Mouse (Mus musculus): ENCODE results near the gene R3hdm1. TPM values are rescaled to one million over a fixed set of nuclear protein-coding genes. Genes with fewer than 3 reads are reported as not detected.

Gene R3hdm1
- polyA plus RNA-seq, 1 experiment from 2014 or later, result 63.2 TPM

DNA sequence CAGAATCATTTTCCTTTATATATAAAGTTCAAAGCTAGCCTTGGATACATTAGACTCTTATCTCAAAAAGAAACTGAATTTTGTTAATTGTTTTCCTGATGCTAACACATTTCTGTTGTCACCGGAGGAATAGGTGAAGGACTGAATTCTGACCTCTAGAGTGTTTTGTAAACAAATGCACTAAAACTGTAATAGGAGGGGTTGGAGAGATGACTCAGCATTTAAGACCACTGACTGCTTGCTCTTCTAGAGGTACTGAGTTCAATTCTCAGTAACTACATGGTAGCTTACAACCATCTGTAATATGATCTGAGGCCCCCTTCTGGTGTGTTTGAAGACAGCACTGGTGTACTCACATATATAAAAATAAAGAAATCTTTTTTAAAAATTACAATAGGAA, 63.9 kb downstream of the R3hdm1 start:
- Histone ChIP-seq H3K36me3 (no peaks in the 10 kb centered on the region), H3K27ac (no peak overlapping the region), H3K9ac (no peak overlapping the region), H3K27me3 (replicated peaks) (no peaks in the 10 kb centered on the region), H3K4me3 (replicated peaks) (no peak overlapping the region), H3K9me3 (no peaks in the 10 kb centered on the region), H3K4me2 (no peak overlapping the region), H3K4me1 (no peaks in the 10 kb centered on the region)
- 83% methylated on average over 1 of the region's 1 CpGs for WGBS
- ATAC-seq (ENCODE audit: insufficient read depth, low FRiP score, low read depth), result no peak

DNA sequence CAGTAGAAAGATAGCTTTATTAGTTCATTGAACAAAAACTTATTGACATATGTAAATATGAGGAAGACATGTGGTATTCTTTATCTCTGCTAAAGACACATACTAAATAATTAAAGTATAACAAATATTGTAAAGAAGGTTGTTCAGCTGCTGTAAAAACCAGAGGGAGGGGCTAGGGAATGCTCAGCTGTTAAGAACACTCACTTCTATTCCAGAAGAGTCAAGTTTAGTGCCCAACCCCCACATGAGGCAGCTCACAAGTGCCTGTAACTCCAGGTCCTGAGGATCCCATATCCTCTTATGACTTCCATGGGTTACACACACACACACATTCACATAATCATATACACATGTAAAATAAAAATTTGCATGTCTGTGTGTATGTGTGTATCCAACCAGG, 67.0 kb downstream of the R3hdm1 start:
- no peaks in the 10 kb centered on the region for H3K27me3 ChIP-seq (replicated peaks)
- peaks cover 3% of the 10 kb centered on the region; the same call in 1 of the 2 replicates for H3K36me3 ChIP-seq
- no peak overlapping the region for H3K27ac ChIP-seq
- ATAC-seq (ENCODE audit: insufficient read depth, low FRiP score, low read depth), result no peak
- H3K4me2 ChIP-seq, result no peak overlapping the region
- no peak overlapping the region for H3K9ac ChIP-seq
- H3K9me3 ChIP-seq, result no peaks in the 10 kb centered on the region
- no peaks in the 10 kb centered on the region for H3K4me1 ChIP-seq
- H3K4me3 ChIP-seq (replicated peaks), result no peak overlapping the region

DNA sequence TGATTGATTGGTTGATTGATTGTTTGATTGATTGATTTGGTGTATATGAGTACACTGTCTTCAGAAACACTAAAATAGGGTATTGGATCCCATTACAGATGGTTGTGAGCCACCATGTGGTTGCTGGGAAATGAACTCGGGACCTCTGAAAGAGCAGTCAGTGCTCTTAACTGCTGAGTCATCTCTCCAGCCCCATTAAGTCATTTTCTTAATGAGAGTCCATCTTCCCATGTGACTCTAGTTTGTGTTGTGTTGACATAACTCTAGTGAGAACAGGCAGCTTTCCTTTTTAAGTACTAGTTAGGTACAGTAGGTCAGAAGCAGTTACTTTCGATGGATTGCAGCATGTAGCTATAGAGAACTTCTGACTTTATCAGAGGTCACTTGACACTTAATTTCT, 88.3 kb downstream of the R3hdm1 start:
- Histone ChIP-seq H3K4me2 (no peak overlapping the region), H3K4me3 (replicated peaks) (no peak overlapping the region), H3K9ac (no peak overlapping the region), H3K9me3 (no peaks in the 10 kb centered on the region), H3K36me3 (peaks cover 19% of the 10 kb centered on the region), H3K27me3 (replicated peaks) (no peaks in the 10 kb centered on the region), H3K27ac (no peak overlapping the region), H3K4me1 (no peaks in the 10 kb centered on the region)
- WGBS, result 68% methylated on average over 2 of the region's 2 CpGs
- no peak for ATAC-seq (ENCODE audit: insufficient read depth, low FRiP score, low read depth)

DNA sequence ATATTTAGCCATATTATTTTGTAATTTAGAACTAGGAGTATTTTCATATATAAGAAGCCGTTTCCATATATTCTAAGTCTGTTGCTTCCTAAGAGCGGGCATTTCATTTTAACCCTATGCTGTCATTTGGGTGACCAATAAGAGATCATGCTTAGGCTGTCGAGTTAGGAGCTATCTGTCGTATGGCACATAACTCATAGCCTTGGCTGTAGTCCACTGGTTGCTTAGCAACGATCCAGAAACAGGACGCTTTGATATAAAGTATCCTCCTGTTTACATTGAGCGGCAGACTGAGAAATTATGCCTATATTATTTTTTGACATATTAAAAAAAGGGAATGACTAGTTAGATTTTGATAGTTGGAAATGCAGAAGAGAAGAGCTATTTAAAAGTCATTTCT, 89.3 kb downstream of the R3hdm1 start:
- 60% methylated on average over 7 of the region's 7 CpGs for WGBS
- H3K36me3 ChIP-seq, result peaks cover 16% of the 10 kb centered on the region; the same call in 1 of the 2 replicates
- H3K27ac ChIP-seq, result no peak overlapping the region
- no peak overlapping the region for H3K4me2 ChIP-seq
- no peaks in the 10 kb centered on the region for H3K4me1 ChIP-seq
- no peaks in the 10 kb centered on the region for H3K27me3 ChIP-seq (replicated peaks)
- no peak overlapping the region for H3K9ac ChIP-seq
- no peak for ATAC-seq (ENCODE audit: insufficient read depth, low FRiP score, low read depth)
- H3K9me3 ChIP-seq, result no peaks in the 10 kb centered on the region
- H3K4me3 ChIP-seq (replicated peaks), result no peak overlapping the region

DNA sequence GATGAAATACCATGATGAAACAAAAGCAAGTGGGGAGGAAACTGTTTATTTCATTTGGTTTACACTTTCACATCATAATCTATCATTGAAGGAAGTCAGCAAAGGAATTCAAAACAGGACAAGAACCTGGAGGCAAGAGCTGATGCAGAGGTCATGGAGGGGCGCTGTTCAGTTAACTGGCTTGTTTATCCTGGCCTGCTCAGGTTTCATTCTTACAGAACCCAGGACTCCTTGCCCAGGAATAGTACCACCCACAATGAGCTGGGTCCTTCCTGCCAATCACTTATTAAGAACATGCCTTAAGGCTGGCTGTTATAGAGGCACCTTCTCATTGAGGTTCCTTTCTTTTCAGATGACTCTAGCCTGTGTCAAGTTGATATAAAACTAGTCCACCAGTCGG, 90.9 kb downstream of the R3hdm1 start:
- peaks cover 11% of the 10 kb centered on the region; the same call in 1 of the 2 replicates for H3K36me3 ChIP-seq
- no peaks in the 10 kb centered on the region for H3K9me3 ChIP-seq
- ATAC-seq (ENCODE audit: insufficient read depth, low FRiP score, low read depth), result no peak
- no peaks in the 10 kb centered on the region for H3K27me3 ChIP-seq (replicated peaks)
- H3K4me1 ChIP-seq, result no peaks in the 10 kb centered on the region
- 54% methylated on average over 2 of the region's 2 CpGs for WGBS
- no peak overlapping the region for H3K4me2 ChIP-seq
- H3K9ac ChIP-seq, result no peak overlapping the region
- no peak overlapping the region for H3K27ac ChIP-seq
- H3K4me3 ChIP-seq (replicated peaks), result no peak overlapping the region

DNA sequence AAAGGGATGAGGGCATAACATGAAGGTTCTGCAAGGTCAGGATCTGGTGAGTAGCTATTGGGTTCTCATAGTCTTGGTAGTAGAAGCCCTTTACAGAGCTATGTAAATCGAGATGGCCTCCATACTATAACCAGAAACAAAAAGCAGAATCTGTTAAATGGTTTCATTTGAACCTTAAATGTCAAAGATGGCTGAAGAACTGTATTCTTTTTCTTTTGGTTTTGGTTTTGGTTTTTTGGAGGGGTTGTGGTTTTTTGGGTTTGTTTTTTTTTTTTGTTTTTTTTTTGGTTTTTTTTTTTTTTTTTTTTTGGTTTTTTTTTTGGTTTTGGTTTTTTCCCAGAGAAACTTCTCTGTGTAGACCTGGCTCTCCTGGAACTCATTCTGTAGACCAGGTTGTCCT, 94.3 kb downstream of the R3hdm1 start:
- Histone ChIP-seq H3K27ac (no peak overlapping the region), H3K4me3 (replicated peaks) (no peak overlapping the region), H3K36me3 (peaks cover 8% of the 10 kb centered on the region; the same call in 1 of the 2 replicates), H3K4me2 (no peak overlapping the region), H3K4me1 (no peaks in the 10 kb centered on the region), H3K27me3 (replicated peaks) (no peaks in the 10 kb centered on the region), H3K9me3 (no peaks in the 10 kb centered on the region), H3K9ac (no peak overlapping the region)
- 97% methylated on average over 1 of the region's 1 CpGs for WGBS
- no peak for ATAC-seq (ENCODE audit: insufficient read depth, low FRiP score, low read depth)

DNA sequence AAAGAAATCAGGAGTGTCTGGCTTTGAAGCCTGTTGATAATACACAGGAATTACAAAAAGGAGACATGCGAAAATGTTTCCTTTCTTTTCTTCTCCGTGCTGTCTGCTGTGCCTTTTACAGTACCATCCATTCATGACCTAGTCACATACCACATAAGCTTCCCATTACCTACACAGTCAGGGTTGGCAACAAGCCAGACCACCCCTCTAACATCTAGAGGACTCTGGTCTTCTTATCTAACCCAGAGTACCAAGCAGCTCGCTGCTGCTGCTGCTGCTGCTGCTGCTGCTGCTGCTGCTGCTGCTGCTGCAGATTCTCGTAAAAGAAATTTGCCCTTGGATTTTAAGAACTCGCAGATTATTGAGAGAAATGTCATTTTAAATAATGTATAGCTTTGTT, 110.2 kb downstream of the R3hdm1 start:
- Histone ChIP-seq H3K4me3 (replicated peaks) (no peak overlapping the region), H3K9me3 (no peaks in the 10 kb centered on the region), H3K4me2 (no peak overlapping the region), H3K27me3 (replicated peaks) (no peaks in the 10 kb centered on the region), H3K36me3 (peaks cover 13% of the 10 kb centered on the region; the same call in 1 of the 2 replicates), H3K27ac (no peak overlapping the region), H3K4me1 (no peaks in the 10 kb centered on the region), H3K9ac (no peak overlapping the region)
- WGBS, result 74% methylated on average over 5 of the region's 5 CpGs
- no peak for ATAC-seq (ENCODE audit: insufficient read depth, low FRiP score, low read depth)

DNA sequence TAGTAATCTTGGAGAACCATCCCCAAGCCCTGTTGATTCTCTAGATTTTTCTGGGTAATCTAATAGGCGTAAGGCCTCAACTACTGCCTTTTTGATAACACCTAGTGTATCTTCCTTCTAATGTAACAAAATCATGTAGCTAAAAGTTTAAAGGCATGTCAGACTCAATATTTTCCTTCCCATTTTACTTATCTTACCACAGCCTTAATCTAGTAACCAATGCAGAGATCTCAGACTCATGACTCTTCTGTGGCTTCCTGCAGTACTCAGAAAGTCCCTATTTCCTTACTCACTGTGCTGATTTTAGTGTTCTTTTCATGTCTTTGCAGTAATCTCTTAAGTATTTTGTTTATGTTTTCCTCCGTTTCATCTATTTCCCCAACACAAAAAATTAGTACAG, 118.8 kb downstream of the R3hdm1 start:
- 92% methylated on average over 2 of the region's 2 CpGs for WGBS
- Histone ChIP-seq H3K27ac (no peak overlapping the region), H3K9me3 (no peaks in the 10 kb centered on the region), H3K4me2 (no peak overlapping the region), H3K4me1 (no peaks in the 10 kb centered on the region), H3K36me3 (peaks cover 19% of the 10 kb centered on the region; the same call in 1 of the 2 replicates), H3K27me3 (replicated peaks) (no peaks in the 10 kb centered on the region), H3K9ac (no peak overlapping the region), H3K4me3 (replicated peaks) (no peak overlapping the region)
- no peak for ATAC-seq (ENCODE audit: insufficient read depth, low FRiP score, low read depth)

DNA sequence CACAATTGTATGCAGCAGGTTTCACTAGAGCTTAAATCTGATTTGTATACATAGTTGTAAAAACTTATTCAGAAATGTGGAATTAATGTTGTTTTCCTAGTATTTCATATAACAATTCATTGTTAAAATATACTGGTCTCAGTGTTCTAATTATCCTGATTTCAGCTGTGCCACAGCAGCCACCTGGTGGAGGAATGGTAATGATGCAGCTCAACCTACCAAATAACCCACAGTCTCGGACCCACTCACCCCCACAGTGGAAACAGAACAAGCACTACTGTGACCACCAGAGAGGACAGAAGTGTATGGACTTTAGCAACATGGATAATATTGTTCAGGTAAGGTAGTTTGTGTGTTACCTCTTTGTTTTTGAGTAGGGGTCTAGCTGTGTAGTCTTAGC, 120.2 kb downstream of the R3hdm1 start:
- no peak overlapping the region for H3K9ac ChIP-seq
- H3K27me3 ChIP-seq (replicated peaks), result no peaks in the 10 kb centered on the region
- ATAC-seq (ENCODE audit: insufficient read depth, low FRiP score, low read depth), result no peak
- 0 out of 2 replicates have a peak, but pooled peaks cover 16% of the 10 kb centered on the region for H3K36me3 ChIP-seq
- no peak overlapping the region for H3K4me2 ChIP-seq
- no peaks in the 10 kb centered on the region for H3K4me1 ChIP-seq
- no peak overlapping the region for H3K27ac ChIP-seq
- no peak overlapping the region for H3K4me3 ChIP-seq (replicated peaks)
- 74% methylated on average over 1 of the region's 1 CpGs for WGBS
- H3K9me3 ChIP-seq, result no peaks in the 10 kb centered on the region

DNA sequence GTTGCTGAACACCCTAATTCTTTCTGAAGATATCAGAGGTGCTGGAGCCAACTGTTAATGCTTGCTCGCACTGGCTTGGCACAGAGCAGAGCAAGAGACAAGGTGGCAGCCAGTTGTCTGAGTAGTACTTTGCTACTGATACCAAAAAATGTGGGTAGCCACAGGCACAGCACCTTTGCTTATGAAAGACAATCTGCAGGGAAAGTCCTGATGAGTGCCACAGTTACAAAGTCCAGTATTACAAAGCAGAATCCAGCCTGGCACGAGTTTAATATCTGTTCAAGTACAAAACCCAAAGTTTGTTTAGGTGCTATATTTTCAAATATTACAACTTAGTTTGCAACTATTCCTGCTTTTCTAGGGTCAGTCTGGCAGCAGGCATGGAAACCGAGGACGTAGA, 132.1 kb downstream of the R3hdm1 start:
- Histone ChIP-seq H3K9ac (no peak overlapping the region), H3K27ac (no peak overlapping the region), H3K36me3 (peaks cover 26% of the 10 kb centered on the region), H3K9me3 (no peaks in the 10 kb centered on the region), H3K4me1 (no peaks in the 10 kb centered on the region), H3K4me3 (replicated peaks) (no peak overlapping the region), H3K4me2 (no peak overlapping the region), H3K27me3 (replicated peaks) (no peaks in the 10 kb centered on the region)
- ATAC-seq (ENCODE audit: insufficient read depth, low FRiP score, low read depth), result no peak
- WGBS, result 94% methylated on average over 4 of the region's 4 CpGs

DNA sequence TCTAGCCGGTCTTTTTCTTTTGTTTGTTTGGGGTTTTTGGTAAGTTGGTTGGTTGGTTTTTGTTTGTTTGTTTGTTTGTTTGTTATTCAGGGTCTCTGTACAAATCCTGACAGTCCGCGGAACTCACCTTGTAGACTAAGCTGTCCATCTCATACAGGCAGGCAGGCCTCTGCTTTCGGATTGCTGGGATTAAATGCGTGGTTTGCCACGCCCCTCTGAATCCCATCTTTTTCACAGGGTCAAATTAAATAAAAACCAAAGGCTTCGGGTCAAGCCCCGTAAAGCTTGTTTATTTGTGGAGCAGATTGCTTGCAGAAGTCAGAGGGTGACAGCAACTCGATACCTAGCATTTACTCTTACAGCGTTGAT, 140.5 kb downstream of the R3hdm1 start, which contains the start of gene Ubxn4:
TSS of gene Ubxn4 (plus strand) at position 338 of the 369 bp plus-strand sequence.
- no peaks in the 10 kb centered on the region; the same call in 1 of the 2 replicates for H3K36me3 ChIP-seq
- H3K9me3 ChIP-seq, result no peaks in the 10 kb centered on the region
- ATAC-seq (ENCODE audit: insufficient read depth, low FRiP score, low read depth), result peak; percentile 5; the same call in 1 of the 2 replicates
- peak within 1 kb of the TSS; percentile 79 for H3K4me2 ChIP-seq
- 9% methylated on average over 10 of the region's 10 CpGs for WGBS
- peak within 1 kb of the TSS; percentile 74 for H3K9ac ChIP-seq
- H3K4me1 ChIP-seq, result peaks cover 8% of the 10 kb centered on the region; the same call in 1 of the 2 replicates
- no peaks in the 10 kb centered on the region for H3K27me3 ChIP-seq (replicated peaks)
- H3K27ac ChIP-seq, result peak within 1 kb of the TSS; percentile 86
- peak within 1 kb of the TSS; percentile 82 for H3K4me3 ChIP-seq (replicated peaks)

DNA sequence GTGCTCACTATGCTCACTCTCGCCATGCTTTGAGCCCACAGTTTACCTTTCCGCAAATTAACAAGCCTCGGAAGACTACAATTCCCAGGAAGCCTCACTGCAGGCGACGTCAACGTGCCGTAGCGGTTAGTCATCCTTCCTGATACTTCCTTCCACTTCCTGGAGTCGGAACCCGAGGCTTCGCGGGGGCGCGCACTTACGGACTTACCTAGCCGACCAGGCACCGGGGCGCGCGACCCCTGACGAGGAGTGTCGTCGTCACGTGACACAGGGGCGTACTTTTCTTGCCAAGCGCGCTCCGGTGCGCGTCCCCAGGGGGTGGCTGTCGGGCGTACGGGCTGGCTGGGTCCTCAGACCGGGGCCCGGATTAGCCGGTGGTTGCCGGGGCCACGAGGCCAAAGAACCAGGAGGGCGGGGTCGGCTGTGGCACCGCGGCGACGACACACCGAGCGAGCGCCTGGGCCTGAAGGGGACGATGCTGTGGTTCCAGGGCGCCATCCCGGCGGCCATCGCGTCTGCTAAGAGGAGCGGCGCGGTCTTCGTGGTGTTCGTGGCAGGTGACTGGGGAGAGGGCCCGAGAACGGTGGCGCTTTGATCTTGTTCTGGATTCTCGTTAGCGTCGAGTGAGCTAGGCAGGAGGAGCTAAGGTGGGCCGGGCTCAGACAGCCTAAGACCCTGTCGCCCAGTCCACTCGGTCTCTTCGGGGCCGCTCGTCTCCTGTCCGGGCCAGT, 141.1 kb downstream of the R3hdm1 start:
- peak; percentile 97 for ATAC-seq (ENCODE audit: insufficient read depth, low FRiP score, low read depth)
- Histone ChIP-seq H3K4me1 (peaks cover 8% of the 10 kb centered on the region; the same call in 1 of the 2 replicates), H3K9ac (peak overlapping the region; percentile 74), H3K27me3 (replicated peaks) (no peaks in the 10 kb centered on the region), H3K4me2 (peak overlapping the region; percentile 79), H3K27ac (peak overlapping the region; percentile 86), H3K36me3 (no peaks in the 10 kb centered on the region; the same call in 1 of the 2 replicates), H3K9me3 (no peaks in the 10 kb centered on the region), H3K4me3 (replicated peaks) (peak overlapping the region; percentile 82)
- WGBS, result under 1% methylated on average over 69 of the region's 71 CpGs

All from stomach, embryonic 15.5 days (tissue).